Mouse (Mus musculus) forebrain, embryonic 14.5 days (tissue): ENCODE measurements around the gene Rhbdd3. TPM values are rescaled to one million over a fixed set of nuclear protein-coding genes. Genes with fewer than 3 reads are reported as not detected.

Experiments
- ATAC-seq: fragments of 200-750 bp; cut with Nextera tagmentation; 2 replicates; pipeline ENCODE4 v1.8.0; 2017; ENCODE audit warnings: mild to moderate bottlenecking, moderate library complexity
- DNase-seq: peaks from one replicate; pipeline ENCODE4 v3.0.0-alpha.2; 2015; ENCODE audit warnings: low spot score
- H3K27ac ChIP-seq: fragments of 300-500 bp; sonication (generic); 2 replicates; pipeline ENCODE4 v1.5.1; 2014; ENCODE audit warnings: low read depth, mild to moderate bottlenecking, control low read depth, low read length, moderate library complexity
- H3K27me3 ChIP-seq: fragments of 300-500 bp; sonication (generic); replicated peaks from 2 replicates; pipeline ENCODE4 v1.6.1; 2014; ENCODE audit warnings: low read length, control low read depth, mixed read lengths; ENCODE audit not compliant: control insufficient read depth, insufficient read depth
- H3K36me3 ChIP-seq: fragments of 300-500 bp; sonication (generic); 2 replicates; pipeline ENCODE4 v1.6.1; 2014; ENCODE audit warnings: low read length, control low read depth; ENCODE audit not compliant: control insufficient read depth, insufficient read depth
- H3K4me1 ChIP-seq: fragments of 300-500 bp; sonication (generic); 2 replicates; pipeline ENCODE4 v1.6.1; 2014; ENCODE audit warnings: antibody characterized with exemption, low read length, control low read depth; ENCODE audit not compliant: control insufficient read depth, insufficient read depth
- H3K4me2 ChIP-seq: fragments of 300-500 bp; sonication (generic); 2 replicates; pipeline ENCODE4 v1.6.1; 2014; ENCODE audit warnings: mild to moderate bottlenecking, control low read depth, low read length
- H3K4me3 ChIP-seq: fragments of 300-500 bp; sonication (generic); 2 replicates; pipeline ENCODE4 v1.5.1; 2014; ENCODE audit warnings: low read depth, low read length, control low read depth
- H3K9ac ChIP-seq: fragments of 300-500 bp; sonication (generic); 2 replicates; pipeline ENCODE4 v1.6.1; 2014; ENCODE audit warnings: mild to moderate bottlenecking, low read length, control low read depth, moderate library complexity
- H3K9me3 ChIP-seq: fragments of 300-500 bp; sonication (generic); replicated peaks from 2 replicates; pipeline ENCODE4 v1.6.1; 2016; ENCODE audit warnings: low read length, control low read depth, mixed read lengths; ENCODE audit not compliant: control insufficient read depth
- WGBS: fragments of 180-500 bp; shearing (Covaris S2); extraction: QIAGEN DNeasy Blood & Tissue Kit; methylation state at CpG from one replicate; pipeline ENCODE4 v1.1.7; 2014; 5-methylcytosine and 5-hydroxymethylcytosine counted together
- polyA plus RNA-seq: library from polyadenylated mRNA; unstranded; fragments of >200 nt; fragmentation: Nextera tagmentation; extraction: Ambion mirVana; gene quantifications from 2 replicates; pipeline ENCODE4 v1.2.1, GENCODE M21; 2014

Gene Rhbdd3
- polyA plus RNA-seq, 1 experiment from 2014 or later = 28.9 TPM

DNA sequence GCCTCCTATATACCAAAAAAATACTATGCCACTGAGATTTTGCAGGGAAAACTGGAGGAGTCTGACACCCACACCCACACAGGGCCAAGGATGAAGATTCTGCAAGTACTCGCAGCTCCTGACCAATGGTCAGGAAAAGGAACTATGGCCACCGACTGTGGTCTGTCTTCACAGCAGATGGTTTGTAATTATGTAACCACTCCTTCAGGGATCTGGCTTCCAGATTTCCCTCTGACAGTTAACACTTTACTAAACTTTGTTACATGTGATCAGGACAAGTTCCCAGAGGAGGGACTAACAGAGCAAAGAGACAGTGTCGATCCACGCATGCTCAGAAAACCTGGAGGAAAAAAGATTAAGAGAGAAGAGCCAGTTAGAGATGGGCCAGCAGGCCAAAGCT, 34.0 kb downstream of the Rhbdd3 start:
- Histone ChIP-seq H3K9me3 (no peaks in the 10 kb centered on the region), H3K9ac (no peak overlapping the region), H3K36me3 (no peaks in the 10 kb centered on the region), H3K27ac (no peak overlapping the region), H3K4me1 (peaks cover 13% of the 10 kb centered on the region), H3K27me3 (no peaks in the 10 kb centered on the region), H3K4me3 (no peak overlapping the region), H3K4me2 (no peak overlapping the region)
- WGBS = 87% methylated on average over 4 of the region's 4 CpGs
- ATAC-seq (no peak), DNase-seq (no peak)

DNA sequence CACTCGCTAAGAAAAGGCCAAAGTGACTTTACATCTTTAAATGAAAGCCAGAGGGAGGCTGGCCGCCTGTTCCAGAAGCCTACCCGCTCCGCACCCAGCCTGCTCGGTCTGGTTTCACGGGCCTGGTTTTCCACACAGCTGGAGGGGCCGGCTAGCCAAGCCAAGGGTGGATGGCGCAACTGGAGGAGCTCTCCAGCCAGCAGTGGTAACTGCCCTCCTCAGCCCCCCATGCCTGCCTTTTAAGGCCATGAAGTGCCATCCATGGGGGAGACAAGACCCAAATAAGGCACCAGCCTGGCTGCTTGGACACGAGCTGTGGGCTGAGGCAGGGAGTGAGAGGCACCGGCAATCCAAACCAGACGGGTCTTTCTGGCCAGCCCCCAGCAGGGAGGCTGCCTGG, 37.2 kb downstream of the Rhbdd3 start:
- Histone ChIP-seq H3K4me2 (no peak overlapping the region), H3K4me1 (no peaks in the 10 kb centered on the region), H3K36me3 (no peaks in the 10 kb centered on the region), H3K9me3 (no peaks in the 10 kb centered on the region), H3K27me3 (no peaks in the 10 kb centered on the region), H3K27ac (no peak overlapping the region), H3K9ac (no peak overlapping the region), H3K4me3 (no peak overlapping the region)
- DNase-seq = no peak
- ATAC-seq = no peak
- 85% methylated on average over 11 of the region's 11 CpGs for WGBS

DNA sequence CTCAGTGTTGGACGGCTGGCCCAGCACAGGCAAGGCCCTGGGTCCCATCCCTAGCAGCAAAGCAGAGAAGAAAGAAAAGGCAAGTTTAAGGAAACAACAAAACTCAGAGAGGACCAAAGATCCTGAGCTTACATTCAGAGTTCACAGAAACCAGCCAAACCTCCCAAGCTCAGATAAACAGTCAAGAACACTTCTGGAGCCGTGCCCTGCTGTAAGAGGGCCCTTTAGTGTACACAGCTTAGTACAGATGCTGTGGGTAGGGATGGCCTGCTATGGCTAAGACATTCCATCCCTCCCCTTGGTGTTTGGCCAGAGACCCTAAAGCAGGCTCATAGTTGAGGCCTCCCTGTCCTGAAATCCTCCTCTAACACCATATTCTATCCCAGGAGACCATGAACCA, 39.9 kb downstream of the Rhbdd3 start:
- H3K9me3 ChIP-seq = no peaks in the 10 kb centered on the region
- ATAC-seq (no peak), DNase-seq (no peak)
- no peak overlapping the region for H3K4me3 ChIP-seq
- no peaks in the 10 kb centered on the region for H3K27me3 ChIP-seq
- WGBS = 95% methylated on average over 2 of the region's 2 CpGs
- no peaks in the 10 kb centered on the region for H3K4me1 ChIP-seq
- H3K9ac ChIP-seq = no peak overlapping the region
- H3K36me3 ChIP-seq = no peaks in the 10 kb centered on the region
- no peak overlapping the region for H3K4me2 ChIP-seq
- H3K27ac ChIP-seq = no peak overlapping the region

GRCm38 (mm10) chr11:5139372-5139771, 40.6 kb downstream of the Rhbdd3 start:
- Histone ChIP-seq H3K9ac (no peak overlapping the region), H3K4me3 (no peak overlapping the region), H3K36me3 (no peaks in the 10 kb centered on the region), H3K4me2 (no peak overlapping the region), H3K9me3 (no peaks in the 10 kb centered on the region), H3K27me3 (no peaks in the 10 kb centered on the region), H3K27ac (no peak overlapping the region), H3K4me1 (no peaks in the 10 kb centered on the region)
- no peak for ATAC-seq
- DNase-seq = no peak
- WGBS = 91% methylated on average over 9 of the region's 9 CpGs

GRCm38 (mm10) chr11:5140619-5141018, 41.9 kb downstream of the Rhbdd3 start:
- Histone ChIP-seq H3K4me2 (no peak overlapping the region), H3K27me3 (no peaks in the 10 kb centered on the region), H3K9ac (no peak overlapping the region), H3K4me3 (no peak overlapping the region), H3K4me1 (no peaks in the 10 kb centered on the region), H3K27ac (no peak overlapping the region), H3K36me3 (no peaks in the 10 kb centered on the region), H3K9me3 (no peaks in the 10 kb centered on the region)
- DNase-seq (no peak), ATAC-seq (no peak)
- 48% methylated on average over 8 of the region's 8 CpGs for WGBS

GRCm38 (mm10) chr11:5141252-5141651, 42.5 kb downstream of the Rhbdd3 start:
- 91% methylated on average over 5 of the region's 5 CpGs for WGBS
- no peak overlapping the region for H3K9ac ChIP-seq
- no peaks in the 10 kb centered on the region for H3K36me3 ChIP-seq
- H3K4me1 ChIP-seq = no peaks in the 10 kb centered on the region
- no peak overlapping the region for H3K27ac ChIP-seq
- no peaks in the 10 kb centered on the region for H3K9me3 ChIP-seq
- no peak overlapping the region for H3K4me2 ChIP-seq
- H3K27me3 ChIP-seq = no peaks in the 10 kb centered on the region
- ATAC-seq (no peak), DNase-seq (no peak)
- no peak overlapping the region for H3K4me3 ChIP-seq

GRCm38 (mm10) chr11:5141965-5142364, 43.2 kb downstream of the Rhbdd3 start:
- H3K4me1 ChIP-seq = no peaks in the 10 kb centered on the region
- 89% methylated on average over 2 of the region's 2 CpGs for WGBS
- no peak overlapping the region for H3K9ac ChIP-seq
- no peak overlapping the region for H3K4me3 ChIP-seq
- DNase-seq (no peak), ATAC-seq (no peak)
- H3K4me2 ChIP-seq = no peak overlapping the region
- H3K27ac ChIP-seq = no peak overlapping the region
- H3K36me3 ChIP-seq = no peaks in the 10 kb centered on the region
- no peaks in the 10 kb centered on the region for H3K9me3 ChIP-seq
- H3K27me3 ChIP-seq = no peaks in the 10 kb centered on the region

DNA sequence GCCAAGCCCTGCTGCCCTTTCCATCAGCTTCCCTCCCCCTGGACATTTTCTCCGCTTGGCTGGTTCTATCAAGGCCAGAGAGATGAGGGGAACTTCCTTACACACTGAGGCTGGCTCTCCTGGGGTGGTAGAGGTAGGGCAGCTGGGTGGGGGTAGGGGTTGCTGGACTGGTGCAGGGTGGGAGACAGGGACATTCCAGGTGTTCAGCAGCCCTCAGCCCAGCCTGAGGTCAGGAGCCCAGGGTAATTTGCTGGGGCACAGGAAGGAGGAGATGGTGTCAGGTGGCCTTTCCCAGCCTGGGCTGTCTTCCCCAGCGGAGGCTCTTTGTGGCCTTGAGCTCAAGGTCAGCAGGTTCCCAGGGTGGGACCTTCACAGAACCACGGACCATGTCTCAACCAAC, 46.9 kb downstream of the Rhbdd3 start:
- H3K4me2 ChIP-seq = no peak overlapping the region
- no peak overlapping the region for H3K27ac ChIP-seq
- H3K4me1 ChIP-seq = peaks cover 10% of the 10 kb centered on the region
- 77% methylated on average over 3 of the region's 3 CpGs for WGBS
- no peaks in the 10 kb centered on the region for H3K36me3 ChIP-seq
- no peaks in the 10 kb centered on the region for H3K27me3 ChIP-seq
- no peak overlapping the region for H3K4me3 ChIP-seq
- no peak for DNase-seq
- H3K9ac ChIP-seq = no peak overlapping the region
- no peaks in the 10 kb centered on the region for H3K9me3 ChIP-seq
- ATAC-seq = no peak

- no peaks in the 10 kb centered on the region for H3K27me3 ChIP-seq
- ATAC-seq = no peak
- 8% methylated on average over 7 of the region's 7 CpGs for WGBS
- H3K4me1 ChIP-seq = peaks cover 12% of the 10 kb centered on the region
- peak overlapping the region; percentile 9; the same call in 1 of the 2 replicates for H3K27ac ChIP-seq
- DNase-seq = no peak
- H3K4me3 ChIP-seq = no peak overlapping the region
- H3K9ac ChIP-seq = no peak overlapping the region
- H3K9me3 ChIP-seq = no peaks in the 10 kb centered on the region
- H3K36me3 ChIP-seq = no peaks in the 10 kb centered on the region
- H3K4me2 ChIP-seq = peak overlapping the region; percentile 26
Measured at GRCm38 (mm10) chr11:5149249-5149648, 50.5 kb downstream of the Rhbdd3 start.
